Mouse (Mus musculus): ENCODE data around the gene Akap8l. TPM values are rescaled to one million over a fixed set of nuclear protein-coding genes. Genes with fewer than 3 reads are reported as not detected.

The Akap8l gene
- polyA plus RNA-seq, 1 experiment from 2014 or later: 35.4 TPM

DNA sequence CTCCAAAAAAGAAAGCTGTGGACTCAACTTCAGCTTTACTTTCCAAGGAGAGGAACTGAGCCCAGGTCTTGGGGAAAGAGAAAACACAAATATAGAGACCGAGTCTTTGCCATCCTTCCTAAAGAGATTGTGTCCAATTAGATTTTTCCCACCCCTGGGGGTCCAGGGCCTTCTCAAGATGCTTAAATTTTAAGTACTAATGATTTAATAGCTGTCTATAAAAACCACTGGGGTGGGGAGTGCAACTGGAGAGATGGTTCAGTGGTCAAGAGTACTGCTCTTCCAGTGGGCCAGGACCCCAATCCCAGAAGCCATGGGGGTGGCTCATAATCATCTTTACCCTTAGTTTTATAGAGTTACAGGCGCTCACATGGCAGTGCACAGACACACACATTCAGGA, 2.0 kb downstream of the Akap8l start:
- H3K4me3 ChIP-seq (replicated peaks): peak overlapping the region; percentile 89
- H3K36me3 ChIP-seq: peaks cover 15% of the 10 kb centered on the region
- no peak for ATAC-seq (ENCODE audit: low read depth)
- no peaks in the 10 kb centered on the region for H3K27me3 ChIP-seq
- peak overlapping the region; percentile 82 for H3K9ac ChIP-seq
- H3K4me1 ChIP-seq (replicated peaks): peaks cover 39% of the 10 kb centered on the region
- 73% methylated on average over 2 of the region's 2 CpGs for WGBS (ENCODE audit: insufficient replicate concordance)
- peak overlapping the region; percentile 92 for H3K27ac ChIP-seq
- no peak for DNase-seq
- no peaks in the 10 kb centered on the region for H3K9me3 ChIP-seq (replicated peaks)
- peak overlapping the region; percentile 90 for H3K4me2 ChIP-seq

DNA sequence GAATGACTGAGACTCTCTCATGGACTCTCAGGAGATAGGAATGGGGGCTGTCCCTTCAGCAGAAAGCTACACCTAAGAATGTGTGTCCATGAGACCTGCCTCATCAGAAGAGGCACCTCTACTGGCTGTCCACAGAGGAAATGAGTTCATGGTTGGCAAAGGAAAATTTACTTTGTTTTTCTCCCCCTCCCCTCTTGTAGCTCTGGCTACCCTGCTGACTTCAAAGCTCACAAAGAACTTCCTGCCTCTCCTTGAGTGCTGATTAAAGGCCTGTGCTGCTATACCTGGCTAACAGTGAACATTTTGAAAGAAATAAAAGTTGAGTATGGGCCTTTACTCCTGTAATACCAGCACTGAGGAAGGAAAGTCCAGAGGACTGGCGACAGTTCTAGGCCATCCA, 9.3 kb downstream of the Akap8l start:
- no peak overlapping the region for H3K9ac ChIP-seq
- no peak overlapping the region for H3K4me3 ChIP-seq (replicated peaks)
- no peak for ATAC-seq (ENCODE audit: low read depth)
- no peaks in the 10 kb centered on the region for H3K9me3 ChIP-seq (replicated peaks)
- no peaks in the 10 kb centered on the region for H3K27me3 ChIP-seq
- 74% methylated on average over 1 of the region's 1 CpGs for WGBS (ENCODE audit: insufficient replicate concordance)
- H3K4me2 ChIP-seq: no peak overlapping the region
- no peak for DNase-seq
- peaks cover 62% of the 10 kb centered on the region for H3K36me3 ChIP-seq
- H3K4me1 ChIP-seq (replicated peaks): peaks cover 10% of the 10 kb centered on the region
- no peak overlapping the region for H3K27ac ChIP-seq

- ATAC-seq (ENCODE audit: low read depth) (no peak), DNase-seq (no peak)
- H3K27me3 ChIP-seq: no peaks in the 10 kb centered on the region
- no peaks in the 10 kb centered on the region for H3K9me3 ChIP-seq (replicated peaks)
- peaks cover 10% of the 10 kb centered on the region for H3K4me1 ChIP-seq (replicated peaks)
- 7% methylated on average over 1 of the region's 1 CpGs for WGBS (ENCODE audit: insufficient replicate concordance)
- H3K9ac ChIP-seq: no peak overlapping the region
- H3K27ac ChIP-seq: no peak overlapping the region
- H3K36me3 ChIP-seq: peaks cover 72% of the 10 kb centered on the region
- H3K4me3 ChIP-seq (replicated peaks): no peak overlapping the region
- H3K4me2 ChIP-seq: no peak overlapping the region
These were observed 10.3 kb downstream of the Akap8l start for GRCm38 (mm10) chr17:32340110-32340509.

- Histone ChIP-seq H3K4me2 (no peak overlapping the region), H3K4me1 (replicated peaks) (peaks cover 13% of the 10 kb centered on the region), H3K9ac (no peak overlapping the region), H3K4me3 (replicated peaks) (no peak overlapping the region), H3K36me3 (peaks cover 81% of the 10 kb centered on the region), H3K27me3 (no peaks in the 10 kb centered on the region), H3K9me3 (replicated peaks) (no peaks in the 10 kb centered on the region), H3K27ac (no peak overlapping the region)
- WGBS (ENCODE audit: insufficient replicate concordance): 67% methylated on average over 2 of the region's 2 CpGs
- ATAC-seq (ENCODE audit: low read depth) (no peak), DNase-seq (no peak)
These were observed 14.5 kb downstream of the Akap8l start for GRCm38 (mm10) chr17:32335869-32336268.

DNA sequence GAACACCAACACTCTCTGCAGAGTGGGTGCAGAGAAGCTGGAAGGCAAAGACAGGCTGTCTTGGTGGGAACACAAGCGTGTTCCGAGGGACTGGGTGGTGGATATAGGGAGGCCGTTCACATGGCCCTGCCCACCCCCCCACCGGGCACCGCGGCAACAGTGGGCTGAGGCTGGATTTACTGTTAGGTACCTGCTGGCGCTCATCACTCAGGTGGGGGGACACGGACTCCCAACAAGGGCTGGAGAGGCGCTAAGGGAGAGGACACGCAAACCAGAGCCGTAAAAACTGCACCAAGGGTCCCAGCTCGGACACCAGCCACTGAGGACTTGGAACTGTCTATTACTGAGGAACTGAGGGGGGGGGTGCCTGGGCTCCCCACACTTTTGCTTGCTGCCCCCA, 15.5 kb downstream of the Akap8l start:
- 93% methylated on average over 12 of the region's 12 CpGs for WGBS (ENCODE audit: insufficient replicate concordance)
- H3K9me3 ChIP-seq (replicated peaks): no peaks in the 10 kb centered on the region
- no peak for ATAC-seq (ENCODE audit: low read depth)
- peaks cover 4% of the 10 kb centered on the region for H3K4me1 ChIP-seq (replicated peaks)
- H3K27me3 ChIP-seq: no peaks in the 10 kb centered on the region
- no peak overlapping the region for H3K4me3 ChIP-seq (replicated peaks)
- no peak overlapping the region for H3K27ac ChIP-seq
- H3K4me2 ChIP-seq: no peak overlapping the region
- no peak overlapping the region for H3K9ac ChIP-seq
- peaks cover 84% of the 10 kb centered on the region for H3K36me3 ChIP-seq
- DNase-seq: no peak

GRCm38 (mm10) chr17:32333675-32334303, 16.6 kb downstream of the Akap8l start:
- Histone ChIP-seq H3K27me3 (no peaks in the 10 kb centered on the region), H3K4me3 (replicated peaks) (no peak overlapping the region), H3K36me3 (peaks cover 85% of the 10 kb centered on the region), H3K9ac (no peak overlapping the region), H3K9me3 (replicated peaks) (no peaks in the 10 kb centered on the region), H3K4me1 (replicated peaks) (peaks cover 4% of the 10 kb centered on the region), H3K4me2 (no peak overlapping the region), H3K27ac (no peak overlapping the region)
- WGBS (ENCODE audit: insufficient replicate concordance): 73% methylated on average over 31 of the region's 31 CpGs
- ATAC-seq (ENCODE audit: low read depth): peak; percentile 52
- no peak for DNase-seq

GRCm38 (mm10) chr17:32327501-32327900, 22.9 kb downstream of the Akap8l start:
- Histone ChIP-seq H3K4me2 (no peak overlapping the region), H3K4me1 (replicated peaks) (peaks cover 12% of the 10 kb centered on the region), H3K27me3 (no peaks in the 10 kb centered on the region), H3K36me3 (peaks cover 68% of the 10 kb centered on the region), H3K27ac (no peak overlapping the region), H3K9me3 (replicated peaks) (no peaks in the 10 kb centered on the region), H3K9ac (no peak overlapping the region), H3K4me3 (replicated peaks) (no peak overlapping the region)
- no peak for DNase-seq
- ATAC-seq (ENCODE audit: low read depth): no peak

GRCm38 (mm10) chr17:32322809-32323208, 27.6 kb downstream of the Akap8l start:
- WGBS (ENCODE audit: insufficient replicate concordance): 84% methylated on average over 1 of the region's 1 CpGs
- peak overlapping the region; percentile 18; the same call in 1 of the 2 replicates for H3K27ac ChIP-seq
- H3K4me2 ChIP-seq: peak overlapping the region; percentile 93
- H3K36me3 ChIP-seq: peaks cover 41% of the 10 kb centered on the region
- peak overlapping the region; percentile 81; the same call in 1 of the 2 replicates for H3K4me3 ChIP-seq (replicated peaks)
- H3K9ac ChIP-seq: peak overlapping the region; percentile 83; the same call in 1 of the 2 replicates
- peaks cover 46% of the 10 kb centered on the region for H3K4me1 ChIP-seq (replicated peaks)
- ATAC-seq (ENCODE audit: low read depth) (no peak), DNase-seq (no peak)
- no peaks in the 10 kb centered on the region for H3K9me3 ChIP-seq (replicated peaks)
- H3K27me3 ChIP-seq: no peaks in the 10 kb centered on the region

DNA sequence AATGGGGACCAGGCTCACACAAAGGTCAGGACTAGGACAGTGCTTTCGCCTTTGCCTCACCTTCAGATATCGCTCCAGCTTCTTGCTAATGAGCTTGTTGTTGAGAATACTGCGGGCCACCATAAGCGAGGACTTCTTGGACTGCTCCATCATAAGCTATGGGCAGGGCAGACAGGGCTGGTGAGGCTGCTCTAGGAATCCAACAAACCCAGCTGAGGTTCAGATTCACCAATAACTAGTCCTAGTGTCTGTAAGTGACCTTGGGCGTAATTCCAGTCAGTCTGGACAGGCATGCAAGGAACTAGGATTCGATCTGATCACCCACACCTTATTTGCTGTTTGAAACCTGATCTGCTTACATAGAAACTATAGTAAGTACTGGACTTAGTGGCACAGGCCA, 28.6 kb downstream of the Akap8l start:
- WGBS (ENCODE audit: insufficient replicate concordance): 23% methylated on average over 6 of the region's 6 CpGs
- no peaks in the 10 kb centered on the region for H3K27me3 ChIP-seq
- H3K4me3 ChIP-seq (replicated peaks): peak overlapping the region; percentile 81
- ATAC-seq (ENCODE audit: low read depth) (no peak), DNase-seq (no peak)
- H3K9me3 ChIP-seq (replicated peaks): no peaks in the 10 kb centered on the region
- H3K27ac ChIP-seq: peak overlapping the region; percentile 95
- H3K9ac ChIP-seq: peak overlapping the region; percentile 83
- H3K4me2 ChIP-seq: peak overlapping the region; percentile 93
- H3K4me1 ChIP-seq (replicated peaks): peaks cover 42% of the 10 kb centered on the region
- peaks cover 47% of the 10 kb centered on the region for H3K36me3 ChIP-seq

GRCm38 (mm10) chr17:32321390-32321734, 29.0 kb downstream of the Akap8l start:
- DNase-seq: no peak
- Histone ChIP-seq H3K9ac (peak overlapping the region; percentile 83), H3K4me3 (replicated peaks) (peak overlapping the region; percentile 81), H3K27me3 (no peaks in the 10 kb centered on the region), H3K36me3 (peaks cover 50% of the 10 kb centered on the region), H3K9me3 (replicated peaks) (no peaks in the 10 kb centered on the region), H3K4me2 (peak overlapping the region; percentile 93), H3K27ac (peak overlapping the region; percentile 95), H3K4me1 (replicated peaks) (peaks cover 42% of the 10 kb centered on the region)
- ATAC-seq (ENCODE audit: low read depth): peak; percentile 76
- 0% methylated on average over 23 of the region's 23 CpGs for WGBS (ENCODE audit: insufficient replicate concordance)

GRCm38 (mm10) chr17:32320597-32321389, 29.6 kb downstream of the Akap8l start, which contains the start of gene Akap8:
TSS of gene Akap8 (minus strand) at chr17:32321238.
- H3K36me3 ChIP-seq: peaks cover 50% of the 10 kb centered on the region
- peak within 1 kb of the TSS; percentile 93 for H3K4me2 ChIP-seq
- DNase-seq: peak; percentile 98
- H3K4me1 ChIP-seq (replicated peaks): peaks cover 42% of the 10 kb centered on the region
- peak within 1 kb of the TSS; percentile 95 for H3K27ac ChIP-seq
- peak within 1 kb of the TSS; percentile 86 for H3K9ac ChIP-seq
- no peaks in the 10 kb centered on the region for H3K27me3 ChIP-seq
- under 1% methylated on average over 83 of the region's 83 CpGs for WGBS (ENCODE audit: insufficient replicate concordance)
- ATAC-seq (ENCODE audit: low read depth): peak; percentile 95
- no peaks in the 10 kb centered on the region for H3K9me3 ChIP-seq (replicated peaks)
- peak within 1 kb of the TSS; percentile 81 for H3K4me3 ChIP-seq (replicated peaks)
